Mouse (Mus musculus): ENCODE results near the gene Zfp354a.

DNA sequence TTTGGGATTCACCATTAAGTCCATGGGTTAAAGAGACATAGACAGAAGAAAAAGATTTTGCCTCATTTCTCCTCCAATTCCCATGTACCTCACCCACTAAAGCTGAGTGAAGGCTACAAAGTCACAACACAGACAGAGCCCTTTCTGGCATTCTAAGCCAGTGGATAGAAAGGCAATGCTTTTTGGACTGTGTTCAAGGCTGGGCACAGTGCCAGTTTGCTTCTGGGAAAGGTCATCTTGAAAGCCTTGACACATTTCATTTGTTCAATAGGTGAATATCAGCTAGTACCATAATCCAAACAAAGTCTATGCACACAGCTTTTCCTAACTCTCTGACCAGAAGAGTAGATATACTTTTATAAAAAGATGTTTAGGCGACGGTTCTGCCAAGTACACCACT lies 23.1 kb upstream of the Zfp354a start:
- TF ChIP-seq GATA1 (IDR thresholded peaks at IDR 0.05; ENCODE audit: low read length) (no peak), TAL1 (IDR thresholded peaks at IDR 0.05; ENCODE audit: low read length) (no peak)

Data from erythroblast, embryonic 14.5 days (primary cell).